15 mouse cellular contexts compared by ENCODE assay signal in the genomic region with DNA sequence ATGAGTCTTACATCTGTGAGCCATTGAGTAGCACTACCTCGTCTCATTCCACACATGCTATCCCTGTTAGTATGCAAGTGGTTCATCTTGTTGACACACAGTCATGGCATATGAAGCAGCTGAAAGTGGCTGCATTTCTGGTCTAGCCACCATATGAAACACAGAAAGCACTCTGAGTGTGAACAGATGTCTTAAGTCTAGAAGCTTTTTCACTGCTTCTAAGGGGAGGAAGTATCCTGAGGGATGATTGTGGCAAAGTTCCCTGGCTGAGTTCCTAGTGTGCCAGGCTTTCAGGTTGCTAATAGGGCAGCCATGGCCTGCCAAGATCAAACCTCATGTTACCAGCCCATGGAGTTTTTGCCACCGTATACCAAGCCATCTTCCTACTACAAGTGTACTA.
DNase-seq lines count a peak whose midpoint lies in the region; ATAC-seq lines count a peak whose summit lies in the region.
"Had no signal": no experiment of that assay in that cellular context is flagged by ENCODE, and none has a peak within 500 bp of the region (broad histone marks: within the 10 kb centered on the region; RNA-seq: fewer than 3 reads in every experiment).

No protein-coding gene starts in this region.

- H3K4me3 ChIP-seq in kidney, embryonic 15.5 days (replicated peaks), result no peak overlapping the region
- H3K4me3 ChIP-seq: forebrain, embryonic 12.5 days; intestine, embryonic 15.5 days; layer of hippocampus, adult 2 months; lung, embryonic 15.5 days; midbrain, embryonic 10.5 days had no signal

- DNase-seq in adrenal gland, postnatal 10 days, result peak; percentile 66
- no peak for DNase-seq in adrenal gland, adult 8-10 months
- DNase-seq in kidney, adult 8-10 months, result no peak
- peak; percentile 19 to 44 for DNase-seq in adrenal gland, postnatal 36 days
- DNase-seq in cerebellum, postnatal 36 days, result peak; percentile 25 to 41
- no peak for DNase-seq in spleen, adult 12 weeks (ENCODE audit: low spot score)
- no peak for DNase-seq in kidney, postnatal 4 days
- DNase-seq: heart, postnatal 36 days; thymus, adult 2 months had no signal

- H3K9me3 ChIP-seq in kidney, embryonic 15.5 days (replicated peaks), result no peaks in the 10 kb centered on the region
- H3K9me3 ChIP-seq: forebrain, embryonic 12.5 days; intestine, embryonic 15.5 days; lung, embryonic 15.5 days; midbrain, embryonic 10.5 days had no signal

- H3K36me3 ChIP-seq in kidney, embryonic 15.5 days, result no peaks in the 10 kb centered on the region
- H3K36me3 ChIP-seq: forebrain, embryonic 12.5 days; intestine, embryonic 15.5 days; lung, embryonic 15.5 days; midbrain, embryonic 10.5 days had no signal

- 85% methylated on average over 2 of the region's 2 CpGs for WGBS in kidney, embryonic 15.5 days

- no peak overlapping the region for H3K9ac ChIP-seq in kidney, embryonic 15.5 days
- H3K9ac ChIP-seq: forebrain, embryonic 12.5 days; intestine, embryonic 15.5 days; lung, embryonic 15.5 days had no signal

- peaks cover 11% of the 10 kb centered on the region; the same call in 1 of the 2 replicates for H3K4me1 ChIP-seq in kidney, embryonic 15.5 days
- H3K4me1 ChIP-seq: forebrain, embryonic 12.5 days; intestine, embryonic 15.5 days; lung, embryonic 15.5 days; midbrain, embryonic 10.5 days had no signal

- no peak overlapping the region for H3K4me2 ChIP-seq in kidney, embryonic 15.5 days
- H3K4me2 ChIP-seq: forebrain, embryonic 12.5 days; intestine, embryonic 15.5 days; lung, embryonic 15.5 days had no signal

- no peak for ATAC-seq in kidney, embryonic 15.5 days (replicated peaks; ENCODE audit: low FRiP score)
- ATAC-seq: intestine, embryonic 15.5 days had no signal

- H3K27me3 ChIP-seq in kidney, embryonic 15.5 days, result no peaks in the 10 kb centered on the region
- H3K27me3 ChIP-seq: forebrain, embryonic 12.5 days; intestine, embryonic 15.5 days; lung, embryonic 15.5 days had no signal

- peak overlapping the region; percentile 64; the same call in 1 of the 2 replicates for H3K27ac ChIP-seq in kidney, embryonic 15.5 days
- H3K27ac ChIP-seq: forebrain, embryonic 12.5 days; intestine, embryonic 15.5 days; layer of hippocampus, adult 2 months; lung, embryonic 15.5 days; midbrain, embryonic 10.5 days had no signal

Comparison
In these comparisons a context has a peak if more than half of its experiments do, and no peak if none do; other contexts are left out.
1. DNase-seq: peak in adrenal gland, postnatal 10 days (single experiment), adrenal gland, postnatal 36 days (2 of 2) and cerebellum, postnatal 36 days (2 of 2); none in adrenal gland, adult 8-10 months (single experiment), kidney, adult 8-10 months (0 of 2), spleen, adult 12 weeks (single experiment) and kidney, postnatal 4 days (0 of 2).